Mouse (Mus musculus) midbrain, embryonic 11.5 days (tissue): ENCODE data around the gene Atp2b4. TPM values are rescaled to one million over a fixed set of nuclear protein-coding genes. Genes with fewer than 3 reads are reported as not detected.

ENCODE experiments used
- ATAC-seq: fragments of 200-750 bp; cut with Nextera tagmentation; 2 replicates; pipeline ENCODE4 v1.8.0; 2017; ENCODE audit warnings: moderate TSS enrichment, moderate library complexity; ENCODE audit not compliant: low FRiP score
- DNase-seq: peaks from one replicate; pipeline ENCODE4 v3.0.0; 2015; ENCODE audit warnings: low spot score; ENCODE audit errors: missing footprints
- H3K27ac ChIP-seq: fragments of 300-500 bp; sonication (generic); 2 replicates; pipeline ENCODE4 v1.5.1; 2014; ENCODE audit warnings: low read depth, low read length
- H3K27me3 ChIP-seq: fragments of 300-500 bp; sonication (generic); 2 replicates; pipeline ENCODE4 v1.6.1; 2014; ENCODE audit warnings: mild to moderate bottlenecking, low read length, moderate library complexity, mixed read lengths; ENCODE audit not compliant: control insufficient read depth, insufficient read depth
- H3K36me3 ChIP-seq: fragments of 300-500 bp; sonication (generic); 2 replicates; pipeline ENCODE4 v1.6.1; 2014; ENCODE audit warnings: mild to moderate bottlenecking, low read length, moderate library complexity, mixed read lengths; ENCODE audit not compliant: control insufficient read depth, insufficient read depth
- H3K4me1 ChIP-seq: fragments of 300-500 bp; sonication (generic); 2 replicates; pipeline ENCODE4 v1.6.1; 2014; ENCODE audit warnings: low read length; ENCODE audit not compliant: control insufficient read depth, insufficient read depth
- H3K4me2 ChIP-seq: fragments of 300-500 bp; sonication (generic); 2 replicates; pipeline ENCODE4 v1.6.1; 2014; ENCODE audit warnings: mild to moderate bottlenecking, moderate library complexity
- H3K4me3 ChIP-seq: fragments of 300-500 bp; sonication (generic); 2 replicates; pipeline ENCODE4 v1.5.1; 2014; ENCODE audit warnings: low read depth, low read length
- H3K9ac ChIP-seq: fragments of 300-500 bp; sonication (generic); 2 replicates; pipeline ENCODE4 v1.6.1; 2014; ENCODE audit warnings: low read length
- H3K9me3 ChIP-seq: fragments of 300-500 bp; sonication (generic); 2 replicates; pipeline ENCODE4 v1.6.1; 2016; ENCODE audit warnings: low read length; ENCODE audit not compliant: control insufficient read depth
- WGBS: fragments of 180-500 bp; shearing (Covaris S2); extraction: QIAGEN DNeasy Blood & Tissue Kit; methylation state at CpG from one replicate; pipeline ENCODE4 v1.1.7; 2014; 5-methylcytosine and 5-hydroxymethylcytosine counted together
- polyA plus RNA-seq: library from polyadenylated mRNA; unstranded; fragments of >200 nt; fragmentation: Nextera tagmentation; extraction: Ambion mirVana; gene quantifications from 2 replicates; pipeline ENCODE4 v1.2.1, GENCODE M21; 2014

Atp2b4 gene
- polyA plus RNA-seq, 1 experiment from 2014 or later: 7.6 TPM

DNA sequence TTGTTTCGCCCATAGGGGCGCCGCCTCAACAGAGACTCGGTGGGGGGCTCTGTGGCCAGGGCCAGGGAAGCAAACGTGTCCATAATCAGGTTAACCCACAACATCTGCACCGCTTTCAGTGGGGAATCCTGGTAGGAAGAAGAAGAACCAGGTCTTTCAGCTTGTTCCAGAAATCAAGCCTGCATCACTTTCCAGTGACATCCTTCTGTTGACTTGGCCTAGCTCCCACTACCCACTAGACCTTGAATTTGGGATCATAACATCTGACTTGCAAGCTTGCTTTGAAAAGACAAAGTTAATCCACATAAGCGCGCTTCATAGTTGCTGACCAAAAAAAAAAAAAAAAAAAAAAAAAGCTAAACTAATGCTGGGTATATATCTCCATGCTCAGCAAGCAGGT lies 82.1 kb downstream of the Atp2b4 start:
- DNase-seq (no peak), ATAC-seq (no peak)
- H3K4me2 ChIP-seq: no peak overlapping the region
- H3K9me3 ChIP-seq: no peaks in the 10 kb centered on the region
- WGBS: 88% methylated on average over 8 of the region's 8 CpGs
- no peak overlapping the region for H3K27ac ChIP-seq
- no peaks in the 10 kb centered on the region; the same call in 1 of the 2 replicates for H3K36me3 ChIP-seq
- no peaks in the 10 kb centered on the region for H3K27me3 ChIP-seq
- H3K9ac ChIP-seq: no peak overlapping the region
- no peak overlapping the region for H3K4me3 ChIP-seq
- no peaks in the 10 kb centered on the region for H3K4me1 ChIP-seq

DNA sequence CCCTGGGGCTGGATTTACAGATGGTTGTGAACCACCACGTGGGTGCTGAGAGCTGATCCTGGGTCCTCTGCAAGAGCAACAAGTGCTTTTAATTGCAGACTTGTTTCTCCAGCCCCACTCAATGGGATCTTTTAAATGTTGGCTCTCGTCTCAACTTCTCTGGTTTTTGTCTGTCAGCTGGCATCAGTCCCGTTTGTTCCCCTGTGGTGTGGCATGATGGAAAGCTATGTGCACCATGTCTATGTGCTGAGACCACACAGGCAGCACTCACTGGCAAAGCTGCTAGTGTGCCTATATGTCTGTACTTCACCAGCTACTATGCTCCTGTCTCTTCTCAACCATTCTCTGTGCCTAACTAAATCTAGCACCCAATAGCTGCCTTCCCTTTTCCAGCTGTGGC lies 82.5 kb downstream of the Atp2b4 start:
- Histone ChIP-seq H3K27me3 (no peaks in the 10 kb centered on the region), H3K9me3 (no peaks in the 10 kb centered on the region), H3K9ac (no peak overlapping the region), H3K4me3 (no peak overlapping the region), H3K4me2 (no peak overlapping the region), H3K27ac (no peak overlapping the region), H3K36me3 (no peaks in the 10 kb centered on the region; the same call in 1 of the 2 replicates), H3K4me1 (no peaks in the 10 kb centered on the region)
- WGBS: 85% methylated on average over 3 of the region's 3 CpGs
- DNase-seq: no peak
- no peak for ATAC-seq

DNA sequence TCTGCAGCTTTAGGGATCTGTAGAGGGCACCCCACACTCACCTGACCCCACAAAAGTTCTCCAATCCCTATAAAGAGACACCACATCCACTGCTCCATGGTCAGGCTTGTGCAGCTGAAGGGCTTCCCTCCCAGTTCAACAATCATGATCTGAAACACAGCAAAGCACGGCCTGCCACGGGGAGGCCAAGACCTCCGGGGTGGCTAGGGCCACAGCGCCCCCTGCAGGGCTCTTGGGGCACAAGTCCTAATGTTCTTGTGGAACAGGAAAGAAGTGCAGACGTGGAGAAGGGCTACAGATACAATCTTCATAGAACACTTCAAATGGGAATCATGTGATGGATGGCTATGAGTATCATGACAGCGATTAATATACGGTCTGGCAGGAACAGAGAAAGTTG lies 84.4 kb downstream of the Atp2b4 start:
- ATAC-seq: no peak
- H3K27me3 ChIP-seq: no peaks in the 10 kb centered on the region
- 27% methylated on average over 7 of the region's 7 CpGs for WGBS
- H3K27ac ChIP-seq: no peak overlapping the region
- peak; percentile 89 for DNase-seq
- no peak overlapping the region for H3K4me2 ChIP-seq
- no peak overlapping the region for H3K4me3 ChIP-seq
- H3K4me1 ChIP-seq: 0 out of 2 replicates have a peak, but pooled peaks cover 4% of the 10 kb centered on the region
- H3K36me3 ChIP-seq: no peaks in the 10 kb centered on the region; the same call in 1 of the 2 replicates
- no peaks in the 10 kb centered on the region for H3K9me3 ChIP-seq
- H3K9ac ChIP-seq: no peak overlapping the region

DNA sequence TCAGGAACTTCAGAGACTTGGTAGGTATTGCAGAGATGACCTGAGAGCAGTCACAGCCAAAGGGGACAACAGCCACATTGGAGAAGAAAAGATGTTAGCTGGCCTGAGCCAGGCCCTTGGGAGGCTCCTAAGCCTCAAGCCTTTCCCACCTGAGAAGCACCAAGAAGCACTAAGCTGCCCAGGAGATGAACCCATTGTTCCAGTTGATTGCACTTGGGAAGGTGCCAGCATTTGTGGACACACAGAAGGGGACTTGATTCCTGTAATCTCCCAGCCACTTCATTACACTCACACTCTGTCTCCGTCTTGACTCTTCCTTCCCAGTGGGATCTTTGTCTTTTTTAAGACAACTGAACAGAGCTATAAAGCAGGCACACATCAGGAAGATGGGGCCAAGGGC lies 85.7 kb downstream of the Atp2b4 start:
- Histone ChIP-seq H3K4me1 (0 out of 2 replicates have a peak, but pooled peaks cover 4% of the 10 kb centered on the region), H3K27me3 (no peaks in the 10 kb centered on the region), H3K9me3 (no peaks in the 10 kb centered on the region), H3K36me3 (no peaks in the 10 kb centered on the region; the same call in 1 of the 2 replicates), H3K9ac (no peak overlapping the region), H3K4me2 (no peak overlapping the region), H3K27ac (no peak overlapping the region), H3K4me3 (no peak overlapping the region)
- ATAC-seq (no peak), DNase-seq (no peak)
- WGBS: 68% methylated on average over 1 of the region's 1 CpGs

DNA sequence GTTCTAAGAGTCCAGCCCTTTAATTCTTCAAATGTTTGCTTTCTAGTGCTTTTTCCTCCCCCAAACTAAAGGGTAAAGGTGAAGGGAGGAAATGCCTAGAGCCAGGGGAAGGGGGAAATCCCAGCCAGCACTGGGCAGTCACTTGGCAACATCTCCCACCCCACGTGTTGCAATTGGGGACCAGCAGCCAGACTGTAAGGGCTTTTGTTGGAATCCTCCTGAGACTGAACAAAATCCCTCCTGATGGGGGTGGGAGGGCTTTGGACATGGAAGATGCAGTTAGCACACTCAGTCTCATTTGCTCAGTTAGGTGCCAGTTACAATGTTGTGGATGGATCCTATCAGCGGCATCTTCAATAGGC lies 87.9 kb downstream of the Atp2b4 start:
- Histone ChIP-seq H3K9ac (no peak overlapping the region), H3K27me3 (no peaks in the 10 kb centered on the region), H3K4me2 (no peak overlapping the region), H3K27ac (no peak overlapping the region), H3K36me3 (no peaks in the 10 kb centered on the region; the same call in 1 of the 2 replicates), H3K4me1 (0 out of 2 replicates have a peak, but pooled peaks cover 4% of the 10 kb centered on the region), H3K4me3 (no peak overlapping the region), H3K9me3 (no peaks in the 10 kb centered on the region)
- DNase-seq (no peak), ATAC-seq (no peak)
- WGBS: 44% methylated on average over 2 of the region's 2 CpGs

DNA sequence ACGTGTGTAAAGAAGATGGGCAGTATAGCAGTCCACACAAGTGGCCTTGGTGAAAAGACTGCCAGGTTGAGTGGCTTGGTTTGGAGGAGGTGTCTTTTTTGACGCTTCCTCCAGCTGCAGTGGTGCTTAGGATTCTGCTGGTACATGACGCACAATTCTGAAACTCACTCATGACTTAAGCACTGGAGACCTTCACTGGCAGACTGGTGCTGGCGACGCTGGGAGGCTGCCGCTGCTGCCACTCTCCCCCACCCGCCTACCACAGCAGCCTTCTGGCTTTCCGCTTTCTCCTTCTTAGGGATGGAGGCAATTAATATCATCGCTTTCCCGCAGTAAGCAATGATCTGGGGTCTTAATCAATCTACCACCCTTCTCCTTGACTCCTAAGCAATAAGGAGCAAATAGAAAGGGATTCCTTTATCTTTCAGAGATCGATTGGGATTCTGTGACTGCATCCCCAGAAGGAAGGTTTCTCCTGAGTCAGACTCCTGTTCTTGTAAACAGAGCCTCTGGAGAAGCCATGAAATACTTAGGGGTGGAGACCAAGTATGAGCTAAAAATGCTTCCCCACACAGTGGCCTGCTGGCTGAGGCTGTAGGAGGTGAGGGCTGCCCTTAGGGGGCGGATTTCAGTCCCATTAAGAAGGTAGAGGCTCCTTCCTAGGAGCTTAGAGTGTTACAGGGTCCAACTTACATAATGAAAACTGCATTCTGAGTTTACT lies 88.4 kb downstream of the Atp2b4 start:
- no peak for DNase-seq

DNA sequence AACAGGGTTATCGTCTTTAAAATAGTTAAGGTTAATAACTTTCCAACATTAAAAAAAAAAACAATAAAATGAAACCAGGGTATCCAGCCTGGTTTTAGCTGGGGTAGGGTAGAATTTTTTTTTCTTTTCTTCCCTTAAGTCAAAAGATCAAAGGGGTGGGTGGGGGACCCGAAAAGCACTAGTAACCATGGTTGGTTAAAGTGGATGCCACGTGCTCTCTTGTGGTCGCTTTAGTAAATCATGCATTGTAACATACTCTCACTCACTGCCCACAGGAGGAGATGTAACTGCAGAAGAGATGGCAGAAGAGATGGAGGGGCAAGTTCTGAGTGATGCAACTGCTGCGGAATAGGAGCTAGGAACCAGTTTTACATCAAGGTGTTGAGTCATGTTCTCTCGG lies 89.5 kb downstream of the Atp2b4 start:
- H3K27me3 ChIP-seq: no peaks in the 10 kb centered on the region
- 56% methylated on average over 6 of the region's 6 CpGs for WGBS
- no peaks in the 10 kb centered on the region for H3K9me3 ChIP-seq
- H3K36me3 ChIP-seq: no peaks in the 10 kb centered on the region
- no peak overlapping the region for H3K4me2 ChIP-seq
- H3K9ac ChIP-seq: no peak overlapping the region
- DNase-seq: no peak
- 0 out of 2 replicates have a peak, but pooled peaks cover 4% of the 10 kb centered on the region for H3K4me1 ChIP-seq
- no peak overlapping the region for H3K4me3 ChIP-seq
- ATAC-seq: no peak
- H3K27ac ChIP-seq: no peak overlapping the region

More for the DNA sequence above, 88.4 kb downstream of the Atp2b4 start:
- H3K27ac ChIP-seq: no peak overlapping the region
- no peak overlapping the region for H3K4me2 ChIP-seq
- WGBS: 59% methylated on average over 12 of the region's 12 CpGs
- no peaks in the 10 kb centered on the region; the same call in 1 of the 2 replicates for H3K36me3 ChIP-seq
- H3K27me3 ChIP-seq: no peaks in the 10 kb centered on the region
- 0 out of 2 replicates have a peak, but pooled peaks cover 4% of the 10 kb centered on the region for H3K4me1 ChIP-seq
- no peak for ATAC-seq
- H3K4me3 ChIP-seq: no peak overlapping the region
- no peaks in the 10 kb centered on the region for H3K9me3 ChIP-seq
- H3K9ac ChIP-seq: no peak overlapping the region

DNA sequence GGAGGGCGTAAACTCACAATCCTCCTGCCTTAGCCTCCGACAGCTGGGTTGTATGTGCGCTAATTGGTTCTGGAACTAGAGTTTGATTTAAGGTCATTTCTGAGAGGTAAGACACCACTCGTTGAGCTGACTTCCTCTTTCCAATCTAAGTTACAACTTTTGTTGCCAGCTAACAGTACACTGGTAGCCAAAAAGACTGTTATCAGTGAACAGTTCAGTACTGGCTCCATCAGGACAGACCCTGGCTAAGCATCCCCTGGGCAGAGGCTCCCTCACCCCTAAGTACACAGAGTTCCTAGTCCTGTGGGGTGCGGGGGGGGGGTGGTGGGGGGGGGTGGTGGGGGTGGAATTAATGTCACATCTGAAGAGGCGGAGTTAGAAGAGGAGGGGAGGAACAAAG lies 89.9 kb downstream of the Atp2b4 start:
- H3K27me3 ChIP-seq: no peaks in the 10 kb centered on the region
- no peak overlapping the region for H3K9ac ChIP-seq
- H3K4me3 ChIP-seq: no peak overlapping the region
- H3K4me2 ChIP-seq: no peak overlapping the region
- no peaks in the 10 kb centered on the region for H3K9me3 ChIP-seq
- ATAC-seq (no peak), DNase-seq (no peak)
- 0 out of 2 replicates have a peak, but pooled peaks cover 4% of the 10 kb centered on the region for H3K4me1 ChIP-seq
- 79% methylated on average over 5 of the region's 6 CpGs for WGBS
- no peak overlapping the region for H3K27ac ChIP-seq
- no peaks in the 10 kb centered on the region for H3K36me3 ChIP-seq

DNA sequence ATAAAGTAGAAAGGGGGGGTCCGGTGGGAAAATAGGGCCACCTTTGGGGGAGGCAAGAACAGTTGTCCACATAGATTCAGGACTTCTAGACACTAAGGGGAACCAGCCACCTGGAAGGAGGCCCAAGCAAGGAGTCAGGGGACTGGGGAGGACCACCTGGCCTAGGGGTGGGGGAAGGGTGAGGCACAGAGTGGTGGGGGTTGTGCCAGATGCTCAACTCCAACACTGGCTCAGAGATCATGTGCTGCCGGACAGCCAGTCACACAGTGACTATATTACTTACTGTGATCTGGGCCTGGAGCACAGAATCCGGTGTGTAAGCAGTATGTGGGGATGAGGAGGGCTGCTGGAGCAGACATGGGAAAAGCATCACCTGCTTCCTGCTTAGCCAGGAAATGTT lies 91.5 kb downstream of the Atp2b4 start:
- Histone ChIP-seq H3K9ac (no peak overlapping the region), H3K4me2 (no peak overlapping the region), H3K9me3 (no peaks in the 10 kb centered on the region), H3K4me1 (0 out of 2 replicates have a peak, but pooled peaks cover 4% of the 10 kb centered on the region), H3K36me3 (no peaks in the 10 kb centered on the region), H3K4me3 (no peak overlapping the region), H3K27me3 (no peaks in the 10 kb centered on the region), H3K27ac (no peak overlapping the region)
- 80% methylated on average over 3 of the region's 3 CpGs for WGBS
- ATAC-seq (no peak), DNase-seq (no peak)
